Mouse (Mus musculus): Measurements from ENCODE around the gene Clec2g.

GRCm38 (mm10) chr6:128917322-128917721 lies 16.9 kb upstream of the Clec2g start:
- TF ChIP-seq CHD2 (IDR thresholded peaks at IDR 0.05; ENCODE audit: low read length) (no peak), CTCF (IDR thresholded peaks at IDR 0.05 in 2 of 3, conservative IDR thresholded peaks at IDR 0.05 in 1 of 3; ENCODE audit: control insufficient read depth in 1 of 3, insufficient read depth in 1 of 3, low read depth in 2 of 3, low read length in 3 of 3, poor library complexity in 1 of 3, severe bottlenecking in 1 of 3) (no peak), GATA1 (IDR thresholded peaks at IDR 0.05; ENCODE audit: low read depth, low read length) (no peak), MAZ (IDR thresholded peaks at IDR 0.05; ENCODE audit: low read depth, low read length) (no peak), ZC3H11A (IDR thresholded peaks at IDR 0.05; ENCODE audit: low read depth, low read length) (no peak), POLR2A (IDR thresholded peaks at IDR 0.05; ENCODE audit: control insufficient read depth in 1 of 2, insufficient read depth in 1 of 2, low read depth in 1 of 2, low read length in 2 of 2, poor library complexity in 1 of 2) (no peak), RCOR1 (IDR thresholded peaks at IDR 0.05; ENCODE audit: low read depth, low read length) (no peak), NELFE (IDR thresholded peaks at IDR 0.05; ENCODE audit: low read depth, low read length) (no peak), ZMIZ1 (IDR thresholded peaks at IDR 0.05; ENCODE audit: low read depth, low read length) (no peak), MEF2A (IDR thresholded peaks at IDR 0.05; ENCODE audit: extremely low read depth, insufficient replicate concordance, low read depth, low read length, poor library complexity, severe bottlenecking) (no peak)

All from MEL (cell line).